ENCODE assay signal across 24 mouse cellular contexts in genomic region chr6:61013780-61014179, GRCm38 (mm10).
DNase-seq lines count a peak whose midpoint lies in the region; ATAC-seq and TF ChIP-seq lines count a peak whose summit lies in the region.
"Had no signal": no experiment of that assay in that cellular context is flagged by ENCODE, and none has a peak within 500 bp of the region (broad histone marks: within the 10 kb centered on the region; RNA-seq: fewer than 3 reads in every experiment).

No protein-coding gene starts in this region.

- no peak overlapping the region for H3K27ac ChIP-seq in limb, embryonic 11.5 days (replicated peaks; ENCODE audit: low read depth, low read length)
- H3K27ac ChIP-seq in limb, embryonic 10.5 days, result no peak overlapping the region
- no peak overlapping the region for H3K27ac ChIP-seq in embryonic facial prominence, embryonic 12.5 days
- H3K27ac ChIP-seq in hindbrain, embryonic 16.5 days (ENCODE audit: low read depth, low read length), result no peak overlapping the region
- no peak overlapping the region for H3K27ac ChIP-seq in neural tube, embryonic 14.5 days (ENCODE audit: low read depth, low read length)
- no peak overlapping the region for H3K27ac ChIP-seq in heart, adult 2 months
- H3K27ac ChIP-seq: forebrain, embryonic 15.5 days; heart, embryonic 13.5 days; left cerebral cortex, adult 2 months; liver, embryonic 12.5 days had no signal

- TF ChIP-seq EP300 in heart, adult 2 months (IDR thresholded peaks at IDR 0.05; ENCODE audit: insufficient read depth, low read depth, low read length), result no peak

- no peaks in the 10 kb centered on the region for H3K36me3 ChIP-seq in limb, embryonic 11.5 days (ENCODE audit: control insufficient read depth, insufficient read depth, low read length)
- no peaks in the 10 kb centered on the region for H3K36me3 ChIP-seq in limb, embryonic 10.5 days
- no peaks in the 10 kb centered on the region for H3K36me3 ChIP-seq in embryonic facial prominence, embryonic 12.5 days
- H3K36me3 ChIP-seq in hindbrain, embryonic 16.5 days (ENCODE audit: control insufficient read depth, insufficient read depth, low read length), result no peaks in the 10 kb centered on the region
- H3K36me3 ChIP-seq in neural tube, embryonic 14.5 days (ENCODE audit: control insufficient read depth, insufficient read depth, low read length), result no peaks in the 10 kb centered on the region
- H3K36me3 ChIP-seq in heart, adult 2 months (ENCODE audit: control insufficient read depth, insufficient read depth, low read length), result no peaks in the 10 kb centered on the region
- H3K36me3 ChIP-seq: forebrain, embryonic 15.5 days; G1E; heart, embryonic 13.5 days; liver, embryonic 12.5 days had no signal

- no peak overlapping the region for H3K4me3 ChIP-seq in limb, embryonic 11.5 days (ENCODE audit: low read depth, low read length)
- no peak overlapping the region for H3K4me3 ChIP-seq in limb, embryonic 10.5 days
- H3K4me3 ChIP-seq in embryonic facial prominence, embryonic 12.5 days, result no peak overlapping the region
- H3K4me3 ChIP-seq in hindbrain, embryonic 16.5 days (ENCODE audit: low read length), result no peak overlapping the region
- no peak overlapping the region for H3K4me3 ChIP-seq in neural tube, embryonic 14.5 days (ENCODE audit: low read depth, low read length)
- no peak overlapping the region for H3K4me3 ChIP-seq in heart, adult 2 months
- H3K4me3 ChIP-seq: forebrain, embryonic 15.5 days; heart, embryonic 13.5 days; left cerebral cortex, adult 2 months; liver, embryonic 12.5 days; megakaryocyte, embryonic 14.5 days had no signal

- H3K4me2 ChIP-seq in limb, embryonic 11.5 days (ENCODE audit: low read depth, severe bottlenecking), result no peak overlapping the region
- no peak overlapping the region for H3K4me2 ChIP-seq in embryonic facial prominence, embryonic 12.5 days (replicated peaks)
- H3K4me2 ChIP-seq in hindbrain, embryonic 16.5 days (ENCODE audit: low read length), result no peak overlapping the region
- H3K4me2 ChIP-seq in neural tube, embryonic 14.5 days (ENCODE audit: low read depth, low read length), result no peak overlapping the region
- H3K4me2 ChIP-seq: forebrain, embryonic 15.5 days; heart, embryonic 13.5 days; liver, embryonic 12.5 days had no signal

- no peak overlapping the region for H3K9ac ChIP-seq in limb, embryonic 11.5 days (ENCODE audit: low read length)
- H3K9ac ChIP-seq in embryonic facial prominence, embryonic 12.5 days, result no peak overlapping the region
- H3K9ac ChIP-seq in hindbrain, embryonic 16.5 days (ENCODE audit: low read depth, low read length), result no peak overlapping the region
- H3K9ac ChIP-seq in neural tube, embryonic 14.5 days (replicated peaks; ENCODE audit: low read depth, low read length), result no peak overlapping the region
- H3K9ac ChIP-seq in heart, adult 2 months (ENCODE audit: low read depth, low read length), result no peak overlapping the region
- H3K9ac ChIP-seq: forebrain, embryonic 15.5 days; heart, embryonic 13.5 days; liver, embryonic 12.5 days had no signal

- intact Hi-C loops in heart, adult 2 months (cut with DNase I), result no loop called here

- H3K79me2 ChIP-seq in heart, adult 2 months (replicated peaks; ENCODE audit: control insufficient read depth, insufficient read depth, low read length), result no peaks in the 10 kb centered on the region

- no peak for TF ChIP-seq POLR2A in heart, adult 2 months (IDR thresholded peaks at IDR 0.05; ENCODE audit: insufficient read depth, low read depth, low read length)

- H3K4me1 ChIP-seq in limb, embryonic 11.5 days (ENCODE audit: control insufficient read depth, insufficient read depth, low read length), result no peaks in the 10 kb centered on the region
- H3K4me1 ChIP-seq in limb, embryonic 10.5 days, result peaks cover 18% of the 10 kb centered on the region; the same call in 1 of the 2 replicates
- no peaks in the 10 kb centered on the region for H3K4me1 ChIP-seq in embryonic facial prominence, embryonic 12.5 days
- no peaks in the 10 kb centered on the region for H3K4me1 ChIP-seq in hindbrain, embryonic 16.5 days (ENCODE audit: control insufficient read depth, insufficient read depth, low read depth, low read length)
- H3K4me1 ChIP-seq in neural tube, embryonic 14.5 days (ENCODE audit: control insufficient read depth, insufficient read depth, low read length), result no peaks in the 10 kb centered on the region
- no peaks in the 10 kb centered on the region for H3K4me1 ChIP-seq in heart, adult 2 months (ENCODE audit: control insufficient read depth, insufficient read depth, low read length)
- H3K4me1 ChIP-seq: forebrain, embryonic 15.5 days; heart, embryonic 13.5 days; liver, embryonic 12.5 days; megakaryocyte, embryonic 14.5 days had no signal

- H3K9me3 ChIP-seq in limb, embryonic 11.5 days (ENCODE audit: control insufficient read depth, low read length), result no peaks in the 10 kb centered on the region
- H3K9me3 ChIP-seq in limb, embryonic 10.5 days (replicated peaks), result no peaks in the 10 kb centered on the region
- H3K9me3 ChIP-seq in embryonic facial prominence, embryonic 12.5 days, result no peaks in the 10 kb centered on the region
- no peaks in the 10 kb centered on the region for H3K9me3 ChIP-seq in hindbrain, embryonic 16.5 days (ENCODE audit: control insufficient read depth, low read length)
- H3K9me3 ChIP-seq in neural tube, embryonic 14.5 days (ENCODE audit: control insufficient read depth, low read length), result no peaks in the 10 kb centered on the region
- H3K9me3 ChIP-seq: forebrain, embryonic 15.5 days; G1E; heart, embryonic 13.5 days; liver, embryonic 12.5 days; megakaryocyte, embryonic 14.5 days had no signal

- no peak for DNase-seq in limb, embryonic 11.5 days (ENCODE audit: low spot score)
- DNase-seq in limb, embryonic 10.5 days (ENCODE audit: low spot score), result no peak
- DNase-seq in heart, adult 2 months, result no peak
- DNase-seq in adrenal gland, adult 2 months, result no peak
- DNase-seq: adrenal gland, adult 8-10 months; cerebellum, adult 2 months; cerebellum, postnatal 25 days; gastrocnemius, postnatal 14 days; heart, adult 11 months; kidney, adult 18-20 months; lung, adult 2 months; thymus, postnatal 14 days had no signal

- 12% methylated on average over 5 of the region's 5 CpGs for WGBS in limb, embryonic 11.5 days
- 37% methylated on average over 5 of the region's 5 CpGs for whole genome bisulfite sequencing in limb, embryonic 10.5 days
- 26% methylated on average over 5 of the region's 5 CpGs for WGBS in embryonic facial prominence, embryonic 12.5 days
- 56% methylated on average over 5 of the region's 5 CpGs for WGBS in hindbrain, embryonic 16.5 days
- 40% methylated on average over 5 of the region's 5 CpGs for WGBS in neural tube, embryonic 14.5 days
- 81% methylated on average over 5 of the region's 5 CpGs for WGBS in heart, adult 2 months

- no peak for TF ChIP-seq CTCF in heart, adult 2 months (IDR thresholded peaks at IDR 0.05)

- ATAC-seq in limb, embryonic 11.5 days (ENCODE audit: insufficient number of reproducible peaks, low FRiP score, low TSS enrichment, low read depth), result peak; percentile 39; the same call in 1 of the 2 replicates
- 0 out of 2 replicates have a peak, but pooled peaks have one; percentile 28 for ATAC-seq in embryonic facial prominence, embryonic 12.5 days (ENCODE audit: insufficient number of reproducible peaks, insufficient read depth, low FRiP score, low TSS enrichment)
- ATAC-seq in hindbrain, embryonic 16.5 days, result peak; percentile 50; the same call in 1 of the 2 replicates
- ATAC-seq in neural tube, embryonic 14.5 days (ENCODE audit: low read depth), result peak; percentile 80
- ATAC-seq: forebrain, embryonic 15.5 days; inflammation-experienced regulatory T-cells, adult 6 months; liver, embryonic 12.5 days; midbrain, embryonic 16.5 days had no signal

- no peaks in the 10 kb centered on the region for H3K27me3 ChIP-seq in limb, embryonic 11.5 days (ENCODE audit: control insufficient read depth, insufficient read depth, low read length)
- H3K27me3 ChIP-seq in limb, embryonic 10.5 days (ENCODE audit: low read depth, poor library complexity, severe bottlenecking), result no peaks in the 10 kb centered on the region
- no peaks in the 10 kb centered on the region for H3K27me3 ChIP-seq in embryonic facial prominence, embryonic 12.5 days
- no peaks in the 10 kb centered on the region for H3K27me3 ChIP-seq in hindbrain, embryonic 16.5 days (replicated peaks; ENCODE audit: control insufficient read depth, insufficient read depth, low read length)
- H3K27me3 ChIP-seq in neural tube, embryonic 14.5 days (ENCODE audit: control insufficient read depth, insufficient read depth, low read length), result no peaks in the 10 kb centered on the region
- no peaks in the 10 kb centered on the region for H3K27me3 ChIP-seq in heart, adult 2 months (ENCODE audit: control insufficient read depth, insufficient read depth, low read length)
- H3K27me3 ChIP-seq: CH12.LX; forebrain, embryonic 15.5 days; heart, embryonic 13.5 days; liver, embryonic 12.5 days; megakaryocyte, embryonic 14.5 days had no signal

Comparison
In these comparisons a context has a peak if more than half of its experiments do, and no peak if none do; other contexts are left out.
1. ATAC-seq: peak in every context shown above with its lines; median percentile 80 in neural tube, embryonic 14.5 days; 50 in hindbrain, embryonic 16.5 days; 39 in limb, embryonic 11.5 days; 28 in embryonic facial prominence, embryonic 12.5 days.